Mouse (Mus musculus) bone marrow, adult 2 months (tissue): ENCODE measurements around the gene Sgip1.

Source experiments
- CTCF ChIP-seq: fragments of 200-500 bp; IDR thresholded peaks from 2 replicates; pipeline ENCODE4 v1.5.1; 2011; ENCODE audit warnings: low read length, control low read depth; ENCODE audit not compliant: control insufficient read depth, insufficient read depth
- POLR2A ChIP-seq: fragments of 200-500 bp; IDR thresholded peaks from 2 replicates; pipeline ENCODE4 v1.6.1; 2011; ENCODE audit warnings: low read depth, mild to moderate bottlenecking, control low read depth, low read length, borderline replicate concordance; ENCODE audit not compliant: control insufficient read depth

- no peak for TF ChIP-seq POLR2A
- TF ChIP-seq CTCF: no peak
Measured at GRCm38 (mm10) chr4:102771598-102772357, 30.7 kb downstream of the Sgip1 start.
